ENCODE assay signal across 9 mouse cellular contexts in genomic region chr1:89860017-89860730, GRCm38 (mm10).
DNase-seq lines count a peak whose midpoint lies in the region; ATAC-seq and TF ChIP-seq lines count a peak whose summit lies in the region.
"Had no signal": no experiment of that assay in that cellular context is flagged by ENCODE, and none has a peak within 500 bp of the region (broad histone marks: within the 10 kb centered on the region; RNA-seq: fewer than 3 reads in every experiment).

No protein-coding gene starts in this region.

- H3K4me1 ChIP-seq in kidney, adult 2 months (ENCODE audit: control insufficient read depth, insufficient read depth, low read length), result no peaks in the 10 kb centered on the region
- H3K4me1 ChIP-seq in cerebellum, adult 2 months (ENCODE audit: control insufficient read depth, insufficient read depth, low read length), result peaks cover 8% of the 10 kb centered on the region
- H3K4me1 ChIP-seq in limb, embryonic 14.5 days (ENCODE audit: control insufficient read depth, insufficient read depth, low read length), result peaks cover 29% of the 10 kb centered on the region
- no peaks in the 10 kb centered on the region for H3K4me1 ChIP-seq in liver, postnatal 0 days (ENCODE audit: insufficient read depth)

- no peak overlapping the region for H3K4me2 ChIP-seq in limb, embryonic 14.5 days (replicated peaks; ENCODE audit: low read depth, low read length, severe bottlenecking)
- no peak overlapping the region for H3K4me2 ChIP-seq in liver, postnatal 0 days (ENCODE audit: low read depth, low read length)

- no peaks in the 10 kb centered on the region for H3K9me3 ChIP-seq in limb, embryonic 14.5 days (ENCODE audit: control insufficient read depth, low read length)
- H3K9me3 ChIP-seq in liver, postnatal 0 days (ENCODE audit: low read length), result no peaks in the 10 kb centered on the region

- no peak overlapping the region for H3K27ac ChIP-seq in kidney, adult 2 months (ENCODE audit: insufficient read depth, low read depth, low read length)
- H3K27ac ChIP-seq in cerebellum, adult 2 months (ENCODE audit: insufficient read depth, low read length), result no peak overlapping the region; the same call in 1 of the 2 replicates
- peak overlapping the region; percentile 39 for H3K27ac ChIP-seq in limb, embryonic 14.5 days (replicated peaks; ENCODE audit: low read depth, low read length)
- no peak overlapping the region for H3K27ac ChIP-seq in liver, postnatal 0 days (ENCODE audit: low read depth)

- ATAC-seq in limb, embryonic 14.5 days (ENCODE audit: low FRiP score, low read depth), result peak; percentile 48
- no peak for ATAC-seq in liver, postnatal 0 days

- TF ChIP-seq POLR2A in kidney, adult 2 months (IDR thresholded peaks at IDR 0.05; ENCODE audit: low read depth, low read length), result no peak
- TF ChIP-seq POLR2A in cerebellum, adult 2 months (IDR thresholded peaks at IDR 0.05; ENCODE audit: borderline replicate concordance, insufficient read depth, low read length), result no peak
- TF ChIP-seq POLR2A in limb, embryonic 14.5 days (IDR thresholded peaks at IDR 0.05; ENCODE audit: borderline replicate concordance, extremely low read depth, insufficient read depth, insufficient read length), result no peak

- peak; percentile 56 for DNase-seq in kidney, adult 2 months
- no peak for DNase-seq in kidney, postnatal 10 days
- peak; percentile 64 to 75 for DNase-seq in cerebellum, adult 2 months
- DNase-seq in heart, adult 9 months (ENCODE audit: low spot score in 2 of 2), result peak; percentile 73 to 80
- DNase-seq in limb, embryonic 14.5 days (ENCODE audit: low spot score), result no peak
- no peak for DNase-seq in layer of hippocampus, postnatal 36 days
- DNase-seq in thymus, adult 18-20 months, result no peak
- DNase-seq in liver, postnatal 0 days, result no peak

- no peak overlapping the region for H3K9ac ChIP-seq in limb, embryonic 14.5 days (ENCODE audit: low read depth, low read length, severe bottlenecking)
- no peak overlapping the region for H3K9ac ChIP-seq in liver, postnatal 0 days (replicated peaks)

- TF ChIP-seq EP300 in liver, postnatal 0 days (IDR thresholded peaks at IDR 0.05; ENCODE audit: low read depth), result no peak

- TF ChIP-seq CTCF in kidney, adult 2 months (conservative IDR thresholded peaks at IDR 0.05; ENCODE audit: insufficient read depth, insufficient read length, low read depth, low read length), result 0 out of 2 replicates have a peak, but pooled peaks have one; percentile 16
- peak; percentile 21; the same call in 1 of the 2 replicates for TF ChIP-seq CTCF in cerebellum, adult 2 months (IDR thresholded peaks at IDR 0.05; ENCODE audit: borderline replicate concordance, insufficient read depth, low read depth, low read length)
- no peak for TF ChIP-seq CTCF in liver, postnatal 0 days (IDR thresholded peaks at IDR 0.05; ENCODE audit: low read depth)

- WGBS in kidney, adult 2 months, result 66% methylated on average over 2 of the region's 2 CpGs
- 47% methylated on average over 2 of the region's 2 CpGs for WGBS in cerebellum, adult 2 months
- 28% methylated on average over 2 of the region's 2 CpGs for WGBS in limb, embryonic 14.5 days
- 75% methylated on average over 2 of the region's 2 CpGs for WGBS in liver, postnatal 0 days (ENCODE audit: insufficient replicate concordance)

- H3K4me3 ChIP-seq in kidney, adult 2 months (ENCODE audit: insufficient read depth, low read depth, low read length), result no peak overlapping the region
- H3K4me3 ChIP-seq in cerebellum, adult 2 months (replicated peaks; ENCODE audit: insufficient read depth, low read depth, low read length), result no peak overlapping the region
- H3K4me3 ChIP-seq in limb, embryonic 14.5 days (replicated peaks; ENCODE audit: low read length), result no peak overlapping the region
- H3K4me3 ChIP-seq in liver, postnatal 0 days (ENCODE audit: low read depth, low read length), result no peak overlapping the region
- H3K4me3 ChIP-seq: myocyte had no signal

- no peaks in the 10 kb centered on the region for H3K27me3 ChIP-seq in kidney, adult 2 months (replicated peaks; ENCODE audit: control insufficient read depth, insufficient read depth, low read length)
- H3K27me3 ChIP-seq in cerebellum, adult 2 months (ENCODE audit: control insufficient read depth, insufficient read depth, low read length), result no peaks in the 10 kb centered on the region
- no peaks in the 10 kb centered on the region; the same call in 1 of the 2 replicates for H3K27me3 ChIP-seq in limb, embryonic 14.5 days (ENCODE audit: control insufficient read depth, insufficient read depth, low read length)
- H3K27me3 ChIP-seq in liver, postnatal 0 days (ENCODE audit: insufficient read depth, low read length), result no peaks in the 10 kb centered on the region

- no peaks in the 10 kb centered on the region for H3K36me3 ChIP-seq in kidney, adult 2 months (ENCODE audit: control insufficient read depth, insufficient read depth, low read length)
- no peaks in the 10 kb centered on the region for H3K36me3 ChIP-seq in limb, embryonic 14.5 days (ENCODE audit: control insufficient read depth, insufficient read depth, low read length)
- no peaks in the 10 kb centered on the region for H3K36me3 ChIP-seq in liver, postnatal 0 days (replicated peaks; ENCODE audit: insufficient read depth, low read length)

Comparison
In these comparisons a context has a peak if more than half of its experiments do, and no peak if none do; other contexts are left out.
1. DNase-seq: peak in kidney, adult 2 months (single experiment), cerebellum, adult 2 months (2 of 2) and heart, adult 9 months (2 of 2); none in kidney, postnatal 10 days (single experiment), limb, embryonic 14.5 days (single experiment), layer of hippocampus, postnatal 36 days (0 of 2), thymus, adult 18-20 months (0 of 2) and liver, postnatal 0 days (single experiment).